Mouse (Mus musculus) heart, postnatal 10 days (tissue): ENCODE data around the gene Zfp84. TPM values are rescaled to one million over a fixed set of nuclear protein-coding genes. Genes with fewer than 3 reads are reported as not detected.

Experiments
- DNase-seq, 2 experiments: peaks; one replicate each; pipeline ENCODE4 v3.0.0; 2021
- intact Hi-C: fragments of 180-260 bp; cut with DNase I; formaldehyde crosslinking; loops from one replicate; pipeline ENCODE4 v1.15.1; 2025
- microRNA-seq, 2 experiments: library from miRNA; unstranded; fragments of <30 nt; microRNA quantifications; one replicate each; pipeline ENCODE4 v1.2.0; 2022
- total RNA-seq, 2 experiments: library from RNA; stranded (reverse); gene quantifications; 2 replicates each; pipeline ENCODE4 v1.2.3; 2021

The Zfp84 gene
- total RNA-seq, 2 experiments from 2014 or later: 12.0 to 14.6 TPM

- no peak for DNase-seq
These were observed 46.9 kb downstream of the Zfp84 start for GRCm38 (mm10) chr7:29815061-29815784.

DNA sequence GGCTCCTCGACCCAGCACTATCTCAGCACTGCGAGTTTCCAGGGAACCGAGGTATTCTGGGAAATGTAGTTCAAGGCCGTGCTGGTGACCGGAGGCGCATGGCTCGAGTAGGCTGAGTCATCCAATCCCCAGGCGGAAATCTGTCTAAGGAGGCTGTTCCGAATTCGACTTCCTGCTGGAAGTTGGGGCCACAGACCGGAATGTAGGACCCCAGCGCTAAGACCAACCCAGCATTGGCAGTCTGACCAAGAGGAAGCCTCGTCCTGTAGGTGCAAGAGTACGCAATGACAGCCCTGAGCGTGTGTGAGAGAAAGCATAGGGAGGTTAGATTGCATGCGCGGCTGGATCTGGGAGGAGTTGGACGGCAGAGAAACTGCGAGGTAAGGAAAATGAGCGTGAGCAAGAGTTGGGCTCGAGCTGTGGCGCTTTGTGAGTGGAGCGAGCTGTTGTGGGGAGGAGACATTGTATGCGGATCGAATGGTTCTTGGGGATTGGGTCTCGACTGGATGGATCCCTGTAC is 47.6 kb downstream of the Zfp84 start, which contains the start of gene Zfp790:
TSS of gene Zfp790 (plus strand) at position 205 of the 520 bp plus-strand sequence.
- DNase-seq: peak; percentile 93
- intact Hi-C loops: loop anchor here (5.0 kb wide), 1 partner anchor 34 kb away; the partner anchor contains the start of gene Zfp30

More at GRCm38 (mm10) chr7:29815061-29815784, 46.9 kb downstream of the Zfp84 start:
- intact Hi-C loops: loop anchor here (5.0 kb wide), 1 partner anchor 33 kb away; the partner anchor contains the start of gene Zfp30

DNA sequence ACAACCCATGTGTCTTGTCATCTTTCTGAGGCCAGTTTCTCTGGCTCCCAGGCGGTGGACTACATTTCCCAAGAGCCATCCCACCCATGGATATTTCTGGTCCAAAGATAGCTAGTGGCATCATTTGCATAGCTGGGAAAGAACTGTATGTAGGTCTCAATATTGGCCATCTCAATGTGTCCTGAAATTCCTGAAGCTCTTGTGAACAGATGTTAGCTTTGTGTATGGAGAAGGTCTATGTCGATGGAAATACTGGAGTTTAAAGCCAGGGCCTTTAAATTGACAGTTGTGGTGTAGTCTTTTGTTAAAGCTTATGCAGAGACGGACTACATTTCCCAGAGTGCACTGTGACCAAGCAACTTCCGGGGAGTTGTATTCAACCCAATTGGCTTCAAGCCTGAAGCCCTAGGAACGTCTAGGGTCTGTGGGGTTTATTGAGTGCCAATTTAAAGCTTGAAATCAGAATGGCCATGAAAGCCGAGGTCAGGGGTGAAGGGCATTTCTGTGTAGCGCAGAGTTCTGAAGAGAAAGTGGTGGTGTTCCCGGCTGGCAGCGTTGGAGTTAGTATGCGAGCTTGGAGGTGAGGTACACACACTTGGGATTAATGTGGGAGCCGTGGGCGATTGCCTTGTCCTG is 50.4 kb downstream of the Zfp84 start:
- peak; percentile 91 to 92 for DNase-seq
- intact Hi-C loops: loop anchor here (1.0 to 5.0 kb wide), 3 partner anchors 36 to 88 kb away; partner anchors contain the start of genes Zfp27, Zfp30 and Zfp84

DNA sequence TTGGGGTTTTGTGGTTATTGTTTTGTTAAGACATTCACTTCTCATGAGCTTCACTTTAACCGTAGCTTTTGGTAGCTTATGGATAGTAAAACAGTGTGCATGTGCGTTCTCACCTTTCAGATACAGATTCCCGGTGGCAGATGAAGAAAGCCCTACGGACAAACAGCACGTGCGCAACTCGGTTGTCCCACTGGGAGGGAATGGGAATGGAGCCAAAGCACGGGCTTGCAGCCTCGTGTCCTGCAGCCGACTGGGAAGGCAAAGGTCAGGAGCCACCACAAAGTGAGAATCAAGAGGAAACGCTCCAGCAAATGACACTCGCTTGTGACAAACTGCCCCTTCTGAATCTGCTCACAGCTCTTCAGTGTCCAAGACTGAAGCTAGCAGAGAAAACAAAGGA is 59.6 kb downstream of the Zfp84 start:
- intact Hi-C loops: no loop called here
- DNase-seq: no peak

Small RNA genes within 50 kb of the gene (microRNA-seq; reads per million reads assigned to microRNA genes)
- 2.1 to 3.8 reads per million in 2 experiments for gene Mir1964

Other genes starting within 250 kb of the Zfp84 start
- 10 to 100 TPM; 17.8 to 20.2 TPM for gene Sipa1l3, start 249.9 kb upstream of the Zfp84 start, total RNA-seq
- not detected for gene Catsperg2, start 41.5 kb upstream of the Zfp84 start, total RNA-seq
- 1 to 10 TPM; 7.3 to 7.9 TPM for gene Zfp30, start 15.4 kb downstream of the Zfp84 start, total RNA-seq
- 10 to 100 TPM; 12.0 to 14.1 TPM for gene Zfp790, start 47.6 kb downstream of the Zfp84 start, total RNA-seq
- under 1 TPM; 0.37 to 0.48 TPM for gene Zfp940, start 85.1 kb downstream of the Zfp84 start, total RNA-seq
- 1 to 10 TPM; 3.1 to 3.8 TPM for gene Zfp420, start 91.4 kb downstream of the Zfp84 start, total RNA-seq
- 10 to 100 TPM; 10.0 to 11.2 TPM for gene Zfp27, start 138.0 kb downstream of the Zfp84 start, total RNA-seq
- gene Zfp383, start 139.7 kb downstream of the Zfp84 start, total RNA-seq: 10 to 100 TPM in 1 of 2 experiments, 1 to 10 TPM in 1; 7.6 to 10.3 TPM
- gene Zfp74, start 185.5 kb downstream of the Zfp84 start, total RNA-seq: 1 to 10 TPM; 8.3 to 8.9 TPM
- gene Zfp568, start 215.4 kb downstream of the Zfp84 start, total RNA-seq: 10 to 100 TPM; 46.7 to 53.1 TPM